Mouse (Mus musculus) spleen, postnatal 10 days (tissue): Measurements from ENCODE around the gene Dmrtc2.
A peak's percentile ranks its signal among the peaks of the same experiment; 100 is the strongest.
"Not testable (repeated sequence)": the region's sequence is repeated elsewhere in the genome, so short reads cannot be mapped to it uniquely, and the experiment has no call there.

ENCODE experiments used
- DNase-seq, 2 experiments: peaks; one replicate each; pipeline ENCODE4 v3.0.0; 2021 to 2022; ENCODE audit warnings: low spot score in 2 of 2

Dmrtc2 gene

GRCm38 (mm10) chr7:24869532-24870165 is at the start of gene Dmrtc2, which contains the start of gene Lypd4:
Dmrtc2 (plus strand) TSS chr7:24870057.
Lypd4 (minus strand) TSS chr7:24869941.
- no peak for DNase-seq

GRCm38 (mm10) chr7:24824452-24824851 is 45.4 kb upstream of the Dmrtc2 start:
- DNase-seq = no peak

GRCm38 (mm10) chr7:24827181-24827580 is 42.7 kb upstream of the Dmrtc2 start:
- no peak for DNase-seq

GRCm38 (mm10) chr7:24838732-24839409 is 31.0 kb upstream of the Dmrtc2 start:
- DNase-seq = peak in 1 of 2 experiments; percentile 62

GRCm38 (mm10) chr7:24839410-24839808 is 30.4 kb upstream of the Dmrtc2 start:
- DNase-seq = peak in 1 of 2 experiments; percentile 26

- DNase-seq = no peak
Measured at GRCm38 (mm10) chr7:24840331-24840730, 29.5 kb upstream of the Dmrtc2 start.

GRCm38 (mm10) chr7:24841009-24841408 is 28.8 kb upstream of the Dmrtc2 start:
- DNase-seq = no peak

GRCm38 (mm10) chr7:24844144-24844543 is 25.7 kb upstream of the Dmrtc2 start:
- no peak for DNase-seq

GRCm38 (mm10) chr7:24845181-24845580 is 24.7 kb upstream of the Dmrtc2 start:
- DNase-seq = no peak

GRCm38 (mm10) chr7:24845713-24846112 is 24.1 kb upstream of the Dmrtc2 start:
- peak in 1 of 2 experiments; percentile 41 for DNase-seq

- not testable (repeated sequence) for DNase-seq
Measured at GRCm38 (mm10) chr7:24846576-24846975, 23.3 kb upstream of the Dmrtc2 start.

- no peak for DNase-seq
Measured at GRCm38 (mm10) chr7:24850162-24850561, 19.7 kb upstream of the Dmrtc2 start.

- DNase-seq = peak; percentile 31 to 41
Measured at GRCm38 (mm10) chr7:24850899-24851303, 19.0 kb upstream of the Dmrtc2 start.

- DNase-seq = peak; percentile 19 to 50
Measured at GRCm38 (mm10) chr7:24851596-24852325, 18.1 kb upstream of the Dmrtc2 start.

GRCm38 (mm10) chr7:24852557-24853232 is 17.2 kb upstream of the Dmrtc2 start:
- peak; percentile 58 to 76 for DNase-seq

GRCm38 (mm10) chr7:24853233-24853563 is 16.7 kb upstream of the Dmrtc2 start:
- DNase-seq = no peak

GRCm38 (mm10) chr7:24853695-24854094 is 16.2 kb upstream of the Dmrtc2 start:
- DNase-seq = peak; percentile 22 to 43

- no peak for DNase-seq
Measured at GRCm38 (mm10) chr7:24856460-24857120, 13.3 kb upstream of the Dmrtc2 start.

GRCm38 (mm10) chr7:24859234-24859633 is 10.6 kb upstream of the Dmrtc2 start:
- peak; percentile 45 to 73 for DNase-seq

GRCm38 (mm10) chr7:24861913-24862312 is 7.9 kb upstream of the Dmrtc2 start, which contains the start of gene Gm9844:
Gm9844 (plus strand) TSS chr7:24862213.
- no peak for DNase-seq

GRCm38 (mm10) chr7:24862853-24863252 is 7.0 kb upstream of the Dmrtc2 start:
- no peak for DNase-seq
